Mouse (Mus musculus) G1E (cell line): Measurements from ENCODE around the gene N4bp2l2. TPM values are rescaled to one million over a fixed set of nuclear protein-coding genes. Genes with fewer than 3 reads are reported as not detected.

Experiments used
- ATAC-seq: 2 replicates; pipeline ENCODE4 v1.8.0; 2016; ENCODE audit warnings: mild to moderate bottlenecking; ENCODE audit not compliant: insufficient number of reproducible peaks, poor library complexity, low FRiP score, severe bottlenecking; ENCODE audit errors: extremely low read depth
- DNase-seq: peaks from one replicate; pipeline ENCODE4 v3.0.0; 2012; ENCODE audit warnings: low spot score
- H3K27me3 ChIP-seq: 2 replicates; pipeline ENCODE4 v1.6.1; 2012; ENCODE audit warnings: mild to moderate bottlenecking, low read length, inconsistent platforms; ENCODE audit not compliant: insufficient read depth
- H3K36me3 ChIP-seq: replicated peaks from 2 replicates; pipeline ENCODE3; 2012; ENCODE audit warnings: mild to moderate bottlenecking, inconsistent platforms
- H3K4me1 ChIP-seq: 2 replicates; pipeline ENCODE4 v1.6.1; 2012; ENCODE audit warnings: low read depth, low read length, inconsistent platforms, mixed read lengths; ENCODE audit not compliant: insufficient read depth
- H3K4me3 ChIP-seq: 2 replicates; pipeline ENCODE4 v1.5.1; 2012; ENCODE audit warnings: low read depth, mild to moderate bottlenecking, inconsistent platforms, low read length, moderate library complexity, mixed read lengths
- H3K9me3 ChIP-seq: replicated peaks from 2 replicates; pipeline ENCODE4 v1.6.1; 2012; ENCODE audit warnings: inconsistent platforms
- CTCF ChIP-seq: IDR thresholded peaks from 2 replicates; pipeline ENCODE4 v1.5.1; 2012; ENCODE audit warnings: low read depth, low read length, inconsistent platforms, mixed read lengths
- GATA1 ChIP-seq: IDR thresholded peaks from 2 replicates; pipeline ENCODE4 v1.6.1; 2012; ENCODE audit warnings: borderline replicate concordance, low read length, inconsistent platforms, mixed read lengths
- GATA2 ChIP-seq: IDR thresholded peaks from 2 replicates; pipeline ENCODE4 v1.6.1; 2012; ENCODE audit warnings: low read depth, low read length, inconsistent platforms, borderline replicate concordance
- POLR2AphosphoS5 ChIP-seq: IDR thresholded peaks from 2 replicates; pipeline ENCODE4 v1.6.1; 2012; ENCODE audit warnings: low read depth, low read length, inconsistent platforms; ENCODE audit not compliant: insufficient replicate concordance
- TAL1 ChIP-seq: conservative IDR thresholded peaks from 2 replicates; pipeline ENCODE4 v1.6.1; 2012; ENCODE audit warnings: low read depth, low read length, inconsistent platforms, mixed read lengths
- polyA plus RNA-seq: library from polyadenylated mRNA; stranded (reverse); fragments of >175 nt; gene quantifications from 2 replicates; pipeline ENCODE4 v1.2.3, GENCODE M21; 2012
- total RNA-seq, 2 experiments: library from RNA; stranded (forward) in 1 of 2; stranded (reverse) in 1 of 2; fragments of 200-1000 nt in 1 of 2; fragments of >200 nt in 1 of 2; fragmentation: Nextera tagmentation in 1 of 2; gene quantifications; 2 replicates each; pipeline ENCODE4 v1.2.3; 2014 to 2017

The N4bp2l2 gene
- total and polyA plus RNA-seq, 3 experiments = 38.3 to 159 (median 98.3) TPM

DNA sequence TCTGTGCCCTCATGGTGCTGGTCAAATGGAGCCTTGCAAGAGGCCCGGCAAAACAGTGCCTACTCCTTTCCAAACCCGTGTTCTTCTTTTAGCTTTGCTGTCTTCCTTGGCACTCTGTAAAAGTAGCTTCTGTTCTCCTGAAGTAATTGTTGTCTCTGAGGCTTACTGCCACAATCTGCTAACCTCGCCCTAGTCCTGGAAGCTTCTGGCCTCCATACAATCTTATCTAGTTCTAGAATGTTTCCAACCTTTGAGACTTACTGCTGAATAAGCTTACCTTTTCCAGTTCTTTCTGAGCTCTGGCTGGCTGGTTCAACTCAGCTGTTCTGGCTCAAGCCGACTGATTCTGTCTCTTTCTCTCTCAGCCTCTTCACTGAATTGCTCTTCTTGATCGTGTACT is 104.2 kb downstream of the N4bp2l2 start:
- DNase-seq (no peak), ATAC-seq (no peak)
- Histone ChIP-seq H3K4me1 (no peaks in the 10 kb centered on the region), H3K27me3 (no peaks in the 10 kb centered on the region), H3K36me3 (peaks cover 96% of the 10 kb centered on the region), H3K9me3 (no peaks in the 10 kb centered on the region), H3K4me3 (no peak overlapping the region)
- TF ChIP-seq POLR2AphosphoS5 = no peak
- no peak for TF ChIP-seq GATA2
- no peak for TF ChIP-seq TAL1
- TF ChIP-seq CTCF = no peak
- no peak for TF ChIP-seq GATA1

DNA sequence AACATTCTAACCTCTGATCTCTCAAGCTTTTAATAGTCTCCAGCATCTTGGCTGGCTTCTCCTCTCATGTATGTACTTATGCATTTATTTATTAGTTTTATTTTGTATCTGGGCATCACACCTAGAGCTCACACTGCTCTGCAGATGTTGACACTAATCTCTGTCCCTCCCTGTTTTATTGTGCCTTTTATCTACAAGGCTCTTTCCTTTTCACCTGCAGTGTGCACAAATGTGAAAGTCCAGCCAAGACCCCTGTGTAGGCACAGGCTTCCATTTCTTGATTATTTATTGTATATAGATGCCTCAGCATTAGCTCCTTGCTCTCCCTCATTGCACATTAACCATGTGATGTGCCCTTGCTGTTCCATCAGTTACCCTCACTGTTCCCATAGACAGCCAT is 104.6 kb downstream of the N4bp2l2 start:
- TF ChIP-seq GATA1 (no peak), POLR2AphosphoS5 (no peak), GATA2 (no peak)
- peaks cover 94% of the 10 kb centered on the region for H3K36me3 ChIP-seq

DNA sequence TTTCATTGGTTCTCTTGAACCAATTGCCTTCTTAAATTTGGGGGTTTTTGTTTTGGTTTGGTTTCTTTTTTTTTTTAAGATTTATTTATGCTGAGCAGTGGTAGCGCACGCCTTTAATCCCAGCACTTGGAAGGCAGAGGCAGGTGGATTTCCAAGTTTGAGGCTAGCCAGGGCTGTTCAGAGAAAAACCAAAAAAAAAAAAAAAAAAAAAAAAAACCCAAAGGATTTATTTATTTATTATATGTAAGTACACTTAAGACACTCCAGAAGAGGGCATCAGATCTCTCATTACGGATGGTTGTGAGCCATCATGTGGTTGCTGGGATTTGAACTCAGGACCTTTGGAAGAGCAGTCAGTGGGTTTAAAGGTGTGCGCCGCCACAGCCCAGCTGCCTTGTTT is 105.1 kb downstream of the N4bp2l2 start:
- TF ChIP-seq TAL1 (no peak), POLR2AphosphoS5 (no peak), CTCF (no peak)
- no peaks in the 10 kb centered on the region for H3K4me1 ChIP-seq
- H3K4me3 ChIP-seq = no peak overlapping the region
- ATAC-seq = no peak
- no peaks in the 10 kb centered on the region for H3K9me3 ChIP-seq
- DNase-seq = no peak
- no peaks in the 10 kb centered on the region for H3K27me3 ChIP-seq
- H3K36me3 ChIP-seq = peaks cover 90% of the 10 kb centered on the region

More for the DNA sequence above, 104.6 kb downstream of the N4bp2l2 start:
- Histone ChIP-seq H3K4me3 (no peak overlapping the region), H3K4me1 (no peaks in the 10 kb centered on the region), H3K27me3 (no peaks in the 10 kb centered on the region), H3K9me3 (no peaks in the 10 kb centered on the region)
- ATAC-seq = no peak
- no peak for DNase-seq

DNA sequence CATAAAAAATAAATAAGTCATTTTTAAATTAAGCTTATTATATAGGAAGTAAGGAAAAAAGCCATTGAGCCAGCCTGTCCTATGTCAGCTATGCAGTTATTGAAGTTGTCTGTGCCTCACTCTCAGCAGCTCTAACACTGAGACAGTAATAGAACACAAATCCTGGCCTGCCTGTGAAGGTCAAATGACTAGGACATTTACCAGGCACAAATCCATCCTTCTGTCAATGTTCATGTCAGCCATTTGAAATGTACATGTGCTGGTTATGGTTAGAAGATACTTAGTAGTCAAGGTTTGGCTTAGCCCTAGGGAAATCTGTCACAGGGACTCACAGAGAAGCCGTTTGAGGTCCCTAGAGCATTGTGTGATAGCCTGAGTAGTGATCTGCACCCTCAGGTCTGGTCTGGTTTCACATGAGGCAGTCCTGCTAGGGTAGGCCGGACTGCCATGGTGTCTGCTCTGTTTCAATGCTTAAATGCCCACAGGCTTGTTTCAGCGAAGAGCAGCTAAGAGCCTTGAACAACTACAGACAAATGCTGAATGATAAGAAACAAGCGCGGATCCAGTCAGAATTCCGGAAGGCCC is 106.4 kb downstream of the N4bp2l2 start:
- Histone ChIP-seq H3K9me3 (no peaks in the 10 kb centered on the region), H3K36me3 (peaks cover 86% of the 10 kb centered on the region)
- no peak for ATAC-seq

More for the DNA sequence above, 106.4 kb downstream of the N4bp2l2 start:
- Histone ChIP-seq H3K4me3 (no peak overlapping the region), H3K27me3 (no peaks in the 10 kb centered on the region), H3K4me1 (no peaks in the 10 kb centered on the region)
- TF ChIP-seq CTCF (no peak), GATA2 (no peak), POLR2AphosphoS5 (no peak), GATA1 (no peak), TAL1 (no peak)
- no peak for DNase-seq

Other genes starting within 250 kb of the N4bp2l2 start
- gene Zar1l, start 148.0 kb downstream of the N4bp2l2 start, total RNA-seq (2014; fragmentation: Nextera tagmentation) = not detected in 2 replicates
- not detected in 2 replicates for gene Zar1l, start 148.0 kb downstream of the N4bp2l2 start, total RNA-seq (2017)
- not detected in 2 replicates for gene Zar1l, start 148.0 kb downstream of the N4bp2l2 start, polyA plus RNA-seq
- 104 and 119 TPM in 2 replicates for gene Brca2, start 143.6 kb downstream of the N4bp2l2 start, total RNA-seq (2014; fragmentation: Nextera tagmentation)
- gene Brca2, start 143.6 kb downstream of the N4bp2l2 start, total RNA-seq (2017) = 31.5 and 39.7 TPM in 2 replicates
- gene Brca2, start 143.6 kb downstream of the N4bp2l2 start, polyA plus RNA-seq = 9.0 and 13.9 TPM in 2 replicates
- gene N4bp2l1, start 69.0 kb downstream of the N4bp2l2 start, total RNA-seq (2014; fragmentation: Nextera tagmentation) = 9.1 and 12.0 TPM in 2 replicates
- gene N4bp2l1, start 69.0 kb downstream of the N4bp2l2 start, total RNA-seq (2017) = 5.5 and 7.5 TPM in 2 replicates
- 4.0 and 4.6 TPM in 2 replicates for gene N4bp2l1, start 69.0 kb downstream of the N4bp2l2 start, polyA plus RNA-seq
- gene Pds5b, start 7.6 kb upstream of the N4bp2l2 start, total RNA-seq (2014; fragmentation: Nextera tagmentation) = 87.9 and 88.5 TPM in 2 replicates
- 39.1 and 45.5 TPM in 2 replicates for gene Pds5b, start 7.6 kb upstream of the N4bp2l2 start, total RNA-seq (2017)
- gene Pds5b, start 7.6 kb upstream of the N4bp2l2 start, polyA plus RNA-seq = 2.9 and 3.2 TPM in 2 replicates